Mouse (Mus musculus) erythroblast, embryonic 14.5 days (primary cell): ENCODE results near the gene Comp. TPM values are rescaled to one million over a fixed set of nuclear protein-coding genes. Genes with fewer than 3 reads are reported as not detected.

Experiments used
- H3K27me3 ChIP-seq: 2 replicates; pipeline ENCODE4 v1.6.1; 2012; ENCODE audit warnings: inconsistent platforms; ENCODE audit not compliant: control insufficient read depth
- H3K36me3 ChIP-seq: 2 replicates; pipeline ENCODE4 v1.6.1; 2012; ENCODE audit warnings: mild to moderate bottlenecking, inconsistent platforms; ENCODE audit not compliant: control insufficient read depth
- H3K4me1 ChIP-seq: 2 replicates; pipeline ENCODE4 v1.6.1; 2012; ENCODE audit warnings: inconsistent platforms; ENCODE audit not compliant: control insufficient read depth
- H3K4me3 ChIP-seq: replicated peaks from 2 replicates; pipeline ENCODE3; 2012; ENCODE audit warnings: moderate library complexity, mild to moderate bottlenecking, inconsistent platforms
- H3K9me3 ChIP-seq: 2 replicates; pipeline ENCODE4 v1.6.1; 2012; ENCODE audit warnings: low read length, inconsistent platforms, mixed read lengths; ENCODE audit not compliant: control insufficient read depth
- GATA1 ChIP-seq: IDR thresholded peaks from 2 replicates; pipeline ENCODE4 v1.6.1; 2012; ENCODE audit warnings: low read length, inconsistent platforms, mixed read lengths
- TAL1 ChIP-seq: IDR thresholded peaks from 3 replicates; pipeline ENCODE4 v1.6.1; 2012; ENCODE audit warnings: low read length, inconsistent platforms, mixed read lengths
- polyA plus RNA-seq: library from polyadenylated mRNA; stranded (reverse); fragments of >175 nt; gene quantifications from 2 replicates; pipeline ENCODE4 v1.2.3, GENCODE M21; 2012

Gene Comp
- polyA plus RNA-seq, 1 experiment: not detected

DNA sequence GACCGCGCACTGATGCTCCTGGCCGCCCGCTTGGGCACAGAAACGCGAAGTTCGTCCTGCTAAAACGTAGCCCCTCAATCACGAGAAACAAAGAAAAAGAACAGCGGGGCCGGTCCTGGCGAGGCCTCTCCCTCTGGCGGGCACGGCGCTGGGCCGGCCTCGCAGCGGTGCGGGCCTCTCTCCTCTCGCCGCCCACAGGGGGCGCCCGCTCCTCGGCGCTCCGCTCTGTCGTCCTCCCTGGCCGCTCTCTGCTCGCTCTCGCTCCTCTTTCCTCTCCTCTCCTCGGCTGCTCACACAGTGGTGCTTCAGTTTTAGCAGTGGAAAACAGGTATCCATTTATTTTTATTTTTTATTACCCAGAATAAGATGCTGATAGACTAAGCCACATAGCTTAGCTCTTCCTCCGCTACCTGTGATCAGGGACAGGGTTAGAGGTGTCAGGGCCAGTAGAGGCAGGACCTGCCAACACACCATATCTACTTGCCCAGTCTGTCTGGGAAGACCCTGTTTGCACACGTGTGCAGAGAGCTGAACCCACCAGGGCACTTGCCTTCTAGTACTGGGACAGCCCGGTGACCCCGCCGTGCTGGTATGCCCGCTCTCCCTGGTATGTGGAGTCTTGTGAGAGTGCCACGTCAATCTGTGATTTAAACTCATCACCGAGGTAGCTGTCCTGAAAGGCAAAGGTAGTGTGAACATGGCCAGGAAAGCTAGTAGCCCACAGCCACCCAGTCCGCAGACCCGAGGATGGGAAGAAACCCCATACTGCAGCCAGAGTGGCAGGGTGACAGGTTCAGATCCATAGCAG is 41.1 kb upstream of the Comp start:
- Histone ChIP-seq H3K9me3 (peaks cover 19% of the 10 kb centered on the region), H3K4me3 (no peak overlapping the region), H3K36me3 (peaks cover 77% of the 10 kb centered on the region), H3K4me1 (peaks cover 45% of the 10 kb centered on the region), H3K27me3 (peaks cover 8% of the 10 kb centered on the region)
- TF ChIP-seq GATA1 (no peak), TAL1 (no peak)

DNA sequence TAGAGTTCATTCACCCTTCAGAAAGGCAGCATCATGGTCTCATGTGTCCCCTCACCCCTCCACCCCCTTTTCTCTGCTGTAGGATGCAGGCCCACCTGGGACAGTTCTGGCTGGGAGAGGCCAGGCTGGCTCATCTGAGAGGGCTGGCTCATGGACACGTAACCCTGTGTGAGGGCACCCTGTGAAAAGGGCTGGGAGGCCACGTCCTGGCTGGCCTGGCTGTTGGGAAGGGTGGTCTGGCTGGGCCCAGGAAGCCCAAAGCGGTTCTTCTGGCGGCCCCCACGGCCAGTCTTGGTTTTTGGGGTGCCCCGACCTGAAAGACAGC is 40.5 kb upstream of the Comp start:
- no peak overlapping the region for H3K4me3 ChIP-seq
- H3K36me3 ChIP-seq: peaks cover 83% of the 10 kb centered on the region
- peaks cover 17% of the 10 kb centered on the region for H3K9me3 ChIP-seq
- H3K4me1 ChIP-seq: peaks cover 39% of the 10 kb centered on the region
- TF ChIP-seq GATA1 (no peak), TAL1 (no peak)
- peaks cover 8% of the 10 kb centered on the region for H3K27me3 ChIP-seq

- no peaks in the 10 kb centered on the region for H3K27me3 ChIP-seq
- peaks cover 100% of the 10 kb centered on the region for H3K36me3 ChIP-seq
- TF ChIP-seq TAL1 (no peak), GATA1 (no peak)
- H3K4me3 ChIP-seq: no peak overlapping the region
- H3K4me1 ChIP-seq: peaks cover 5% of the 10 kb centered on the region; the same call in 1 of the 2 replicates
- no peaks in the 10 kb centered on the region for H3K9me3 ChIP-seq
Measured at GRCm38 (mm10) chr8:70338931-70339330, 34.4 kb upstream of the Comp start.

GRCm38 (mm10) chr8:70340659-70341058 is 32.7 kb upstream of the Comp start:
- Histone ChIP-seq H3K36me3 (peaks cover 99% of the 10 kb centered on the region), H3K4me1 (peaks cover 20% of the 10 kb centered on the region), H3K9me3 (no peaks in the 10 kb centered on the region), H3K4me3 (no peak overlapping the region), H3K27me3 (no peaks in the 10 kb centered on the region)
- no peak for TF ChIP-seq GATA1
- no peak for TF ChIP-seq TAL1

DNA sequence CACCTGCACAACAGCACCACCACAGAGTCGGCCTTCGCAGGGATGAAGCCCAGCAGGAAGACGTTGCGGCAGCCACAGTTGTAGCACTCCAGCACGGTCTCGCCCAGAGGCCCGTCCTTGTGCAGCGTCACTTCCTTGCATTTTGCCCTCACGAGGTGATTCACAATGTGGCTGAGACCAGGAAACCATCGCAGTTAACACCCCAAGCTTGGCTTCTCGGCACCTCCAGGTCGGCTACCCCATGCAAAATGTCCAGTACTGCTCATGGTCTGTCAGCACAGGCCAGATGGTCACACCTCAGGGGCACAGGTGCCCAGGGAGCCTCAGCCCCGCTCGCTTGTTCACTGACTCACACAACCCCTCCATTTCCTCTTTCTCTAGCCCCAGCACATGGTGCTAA is 31.4 kb upstream of the Comp start:
- Histone ChIP-seq H3K36me3 (peaks cover 98% of the 10 kb centered on the region), H3K4me3 (no peak overlapping the region), H3K27me3 (no peaks in the 10 kb centered on the region), H3K9me3 (no peaks in the 10 kb centered on the region), H3K4me1 (peaks cover 31% of the 10 kb centered on the region)
- TF ChIP-seq GATA1 (no peak), TAL1 (no peak)

- peaks cover 41% of the 10 kb centered on the region for H3K4me1 ChIP-seq
- TF ChIP-seq TAL1 (no peak), GATA1 (no peak)
- peaks cover 98% of the 10 kb centered on the region for H3K36me3 ChIP-seq
Measured at GRCm38 (mm10) chr8:70343076-70343475, 30.3 kb upstream of the Comp start.

DNA sequence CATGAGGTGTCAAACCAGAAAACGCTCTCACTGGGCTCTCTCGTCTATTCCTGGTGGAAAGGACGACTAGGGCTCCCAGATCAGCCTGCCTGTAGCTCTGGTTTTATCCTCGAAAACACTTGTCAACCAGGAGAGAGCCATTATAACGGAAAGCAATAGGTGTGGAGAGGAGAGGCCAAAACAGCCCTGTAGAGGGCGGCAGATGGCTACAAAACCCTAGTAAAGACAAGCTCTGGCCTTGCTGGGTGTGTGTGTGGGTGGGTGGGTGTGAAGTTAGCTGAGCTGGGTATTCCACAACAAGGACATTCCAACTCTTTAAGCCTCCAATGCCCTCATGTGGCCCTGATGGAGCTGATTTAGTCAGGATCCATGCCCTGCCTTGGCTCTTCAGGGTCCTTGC is 29.7 kb upstream of the Comp start:
- Histone ChIP-seq H3K27me3 (no peaks in the 10 kb centered on the region), H3K4me1 (peaks cover 47% of the 10 kb centered on the region), H3K36me3 (peaks cover 98% of the 10 kb centered on the region), H3K4me3 (no peak overlapping the region), H3K9me3 (no peaks in the 10 kb centered on the region)
- TF ChIP-seq TAL1 (no peak), GATA1 (no peak)

More at GRCm38 (mm10) chr8:70343076-70343475, 30.3 kb upstream of the Comp start:
- Histone ChIP-seq H3K27me3 (no peaks in the 10 kb centered on the region), H3K4me3 (no peak overlapping the region), H3K9me3 (no peaks in the 10 kb centered on the region)

- Histone ChIP-seq H3K4me3 (no peak overlapping the region), H3K27me3 (no peaks in the 10 kb centered on the region), H3K36me3 (peaks cover 98% of the 10 kb centered on the region), H3K9me3 (no peaks in the 10 kb centered on the region), H3K4me1 (peaks cover 53% of the 10 kb centered on the region)
- TF ChIP-seq GATA1: no peak
- TF ChIP-seq TAL1: no peak
Measured at GRCm38 (mm10) chr8:70344279-70344678, 29.1 kb upstream of the Comp start.

GRCm38 (mm10) chr8:70347443-70347842 is 25.9 kb upstream of the Comp start:
- Histone ChIP-seq H3K27me3 (no peaks in the 10 kb centered on the region), H3K9me3 (no peaks in the 10 kb centered on the region), H3K36me3 (peaks cover 96% of the 10 kb centered on the region), H3K4me1 (peaks cover 84% of the 10 kb centered on the region), H3K4me3 (no peak overlapping the region)
- no peak for TF ChIP-seq TAL1
- TF ChIP-seq GATA1: no peak
